Mouse (Mus musculus): ENCODE measurements around the gene Shcbp1.

DNA sequence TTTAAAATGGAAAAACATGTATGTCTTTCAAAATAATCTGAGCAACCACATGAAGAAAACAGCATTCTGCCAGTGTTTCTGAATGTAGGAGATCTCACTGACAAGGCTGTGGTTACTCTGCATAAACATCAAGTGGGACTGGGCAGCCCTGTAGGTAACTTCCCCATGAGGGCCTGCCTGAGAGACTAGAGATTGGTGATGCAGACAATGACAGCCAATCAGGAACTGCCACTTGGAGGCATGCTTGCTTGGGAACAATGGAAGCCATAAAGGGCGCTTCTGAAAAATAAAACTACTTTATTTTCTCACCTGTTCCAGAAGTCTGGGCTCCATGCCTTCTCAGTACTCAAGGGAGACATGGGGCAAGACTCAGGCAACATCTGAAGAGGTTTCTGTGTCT, 87.7 kb downstream of the Shcbp1 start:
- no peak for TF ChIP-seq CTCF (IDR thresholded peaks at IDR 0.05; ENCODE audit: low read depth)
- no peak for TF ChIP-seq EP300 (optimal IDR thresholded peaks at IDR 0.05)
